Mouse (Mus musculus) kidney, adult 2 months (tissue): Measurements from ENCODE around the gene Zfp607b. TPM values are rescaled to one million over a fixed set of nuclear protein-coding genes. Genes with fewer than 3 reads are reported as not detected.

Experiments used
- DNase-seq: peaks from one replicate; pipeline ENCODE4 v3.0.0; 2021
- H3K27ac ChIP-seq: fragments of 200-500 bp; 2 replicates; pipeline ENCODE4 v1.5.1; 2012; ENCODE audit warnings: low read depth, low read length, control low read depth, inconsistent platforms; ENCODE audit not compliant: insufficient read depth
- H3K27me3 ChIP-seq: fragments of 200-500 bp; replicated peaks from 2 replicates; pipeline ENCODE4 v1.6.1; 2012; ENCODE audit warnings: mild to moderate bottlenecking, moderate library complexity, low read length, inconsistent platforms; ENCODE audit not compliant: control insufficient read depth, insufficient read depth
- H3K36me3 ChIP-seq: fragments of 200-500 bp; 2 replicates; pipeline ENCODE4 v1.6.1; 2012; ENCODE audit warnings: mild to moderate bottlenecking, moderate library complexity, low read length, inconsistent platforms; ENCODE audit not compliant: control insufficient read depth, insufficient read depth
- H3K4me1 ChIP-seq: fragments of 200-500 bp; 2 replicates; pipeline ENCODE4 v1.6.1; 2011; ENCODE audit warnings: low read length; ENCODE audit not compliant: control insufficient read depth, insufficient read depth
- H3K4me3 ChIP-seq: fragments of 200-500 bp; 2 replicates; pipeline ENCODE4 v1.5.1; 2011; ENCODE audit warnings: mild to moderate bottlenecking, low read depth, low read length, control low read depth; ENCODE audit not compliant: insufficient read depth
- CTCF ChIP-seq: fragments of 200-500 bp; conservative IDR thresholded peaks from 2 replicates; pipeline ENCODE4 v1.5.1; 2011; ENCODE audit warnings: low read depth, mild to moderate bottlenecking, control low read depth, low read length, moderate library complexity, mixed read lengths; ENCODE audit not compliant: insufficient read depth, insufficient read length
- POLR2A ChIP-seq: fragments of 200-500 bp; IDR thresholded peaks from one replicate; pipeline ENCODE4 v1.6.1; 2011; ENCODE audit warnings: low read depth, low read length, control low read depth
- WGBS: fragments of 180-500 bp; shearing (Covaris S2); methylation state at CpG from one replicate; pipeline ENCODE4 v1.1.7; 2018; 5-methylcytosine and 5-hydroxymethylcytosine counted together
- polyA plus RNA-seq: library from polyadenylated mRNA; depleted of rRNA; stranded (reverse); fragments of >200 nt; gene quantifications from 2 replicates; pipeline ENCODE4 v1.2.3, GENCODE M21; 2012

Zfp607b gene
- polyA plus RNA-seq, 1 experiment: 1.1 TPM

- Histone ChIP-seq H3K36me3 (no peaks in the 10 kb centered on the region), H3K4me3 (no peak overlapping the region), H3K4me1 (peaks cover 5% of the 10 kb centered on the region; the same call in 1 of the 2 replicates), H3K27ac (no peak overlapping the region), H3K27me3 (no peaks in the 10 kb centered on the region)
- TF ChIP-seq POLR2A (no peak), CTCF (no peak)
- 29% methylated on average over 5 of the region's 5 CpGs for WGBS
- no peak for DNase-seq
Observed at GRCm38 (mm10) chr7:27685220-27685619, 3.9 kb upstream of the Zfp607b start.

- Histone ChIP-seq H3K27me3 (no peaks in the 10 kb centered on the region), H3K4me3 (no peak overlapping the region), H3K4me1 (peaks cover 5% of the 10 kb centered on the region; the same call in 1 of the 2 replicates), H3K36me3 (no peaks in the 10 kb centered on the region), H3K27ac (no peak overlapping the region)
- WGBS: under 1% methylated on average over 6 of the region's 6 CpGs
- TF ChIP-seq CTCF (0 out of 2 replicates have a peak, but pooled peaks have one; percentile 19), POLR2A (no peak)
- peak; percentile 30 for DNase-seq
Observed at GRCm38 (mm10) chr7:27685681-27686080, 3.5 kb upstream of the Zfp607b start.

GRCm38 (mm10) chr7:27687043-27687442 is 2.1 kb upstream of the Zfp607b start:
- 79% methylated on average over 1 of the region's 1 CpGs for WGBS
- no peaks in the 10 kb centered on the region for H3K27me3 ChIP-seq
- no peaks in the 10 kb centered on the region for H3K36me3 ChIP-seq
- H3K4me3 ChIP-seq: no peak overlapping the region
- no peak overlapping the region for H3K27ac ChIP-seq
- no peak for DNase-seq
- TF ChIP-seq POLR2A (no peak), CTCF (no peak)
- peaks cover 5% of the 10 kb centered on the region; the same call in 1 of the 2 replicates for H3K4me1 ChIP-seq

DNA sequence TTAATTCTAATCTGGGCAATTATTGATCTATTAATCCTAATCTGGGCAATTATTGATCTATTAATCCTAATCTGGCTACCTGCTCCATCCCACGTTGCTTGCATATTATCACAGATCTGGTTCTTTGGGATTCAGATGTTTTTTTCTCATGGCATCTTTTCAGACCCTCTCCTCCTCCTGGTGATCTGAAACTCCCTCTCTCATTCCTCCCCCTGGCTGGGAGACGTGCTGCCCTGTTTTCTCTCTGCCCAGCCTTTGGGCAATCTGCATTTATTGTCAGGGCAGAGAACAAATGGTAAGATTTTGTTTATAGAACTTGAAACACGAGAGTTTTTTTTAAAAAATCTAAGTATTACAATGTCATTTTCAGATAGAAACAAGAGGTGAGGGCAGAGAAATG is 1.3 kb upstream of the Zfp607b start:
- Histone ChIP-seq H3K27me3 (no peaks in the 10 kb centered on the region), H3K27ac (no peak overlapping the region), H3K36me3 (no peaks in the 10 kb centered on the region), H3K4me3 (no peak overlapping the region), H3K4me1 (peaks cover 5% of the 10 kb centered on the region; the same call in 1 of the 2 replicates)
- no peak for TF ChIP-seq POLR2A
- TF ChIP-seq CTCF: no peak
- DNase-seq: no peak
- 59% methylated on average over 3 of the region's 3 CpGs for WGBS

DNA sequence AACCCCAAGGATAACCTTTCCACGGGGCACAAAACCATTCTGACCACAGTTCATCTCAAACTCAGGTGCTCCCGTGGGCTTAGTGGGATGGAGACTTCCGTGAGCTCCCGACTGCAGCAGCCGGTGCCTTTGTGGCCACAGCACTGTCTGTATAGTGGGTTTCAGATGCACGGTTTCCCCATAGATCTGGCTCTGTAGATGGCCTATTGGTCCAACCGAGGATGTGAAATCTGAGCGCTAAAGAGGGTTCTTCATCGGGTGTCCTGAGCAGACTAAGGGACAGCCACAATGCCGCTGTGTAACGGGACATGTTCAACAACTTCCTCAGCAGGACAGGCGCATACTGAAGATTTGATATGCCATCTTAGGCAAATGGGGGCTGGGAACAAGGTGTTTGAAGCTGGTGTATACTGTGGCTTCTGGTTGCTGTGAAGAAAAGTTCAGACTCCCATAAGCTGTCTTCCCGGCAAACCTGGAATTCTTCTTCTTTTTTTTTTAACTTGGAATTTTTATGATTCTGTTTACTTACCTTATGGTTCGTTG is 823 bp upstream of the Zfp607b start:
- H3K4me3 ChIP-seq: no peak overlapping the region
- H3K27ac ChIP-seq: no peak overlapping the region
- no peaks in the 10 kb centered on the region for H3K27me3 ChIP-seq
- TF ChIP-seq CTCF: no peak
- TF ChIP-seq POLR2A: no peak
- no peak for DNase-seq
- H3K36me3 ChIP-seq: no peaks in the 10 kb centered on the region
- H3K4me1 ChIP-seq: peaks cover 5% of the 10 kb centered on the region; the same call in 1 of the 2 replicates
- WGBS: 25% methylated on average over 14 of the region's 14 CpGs

DNA sequence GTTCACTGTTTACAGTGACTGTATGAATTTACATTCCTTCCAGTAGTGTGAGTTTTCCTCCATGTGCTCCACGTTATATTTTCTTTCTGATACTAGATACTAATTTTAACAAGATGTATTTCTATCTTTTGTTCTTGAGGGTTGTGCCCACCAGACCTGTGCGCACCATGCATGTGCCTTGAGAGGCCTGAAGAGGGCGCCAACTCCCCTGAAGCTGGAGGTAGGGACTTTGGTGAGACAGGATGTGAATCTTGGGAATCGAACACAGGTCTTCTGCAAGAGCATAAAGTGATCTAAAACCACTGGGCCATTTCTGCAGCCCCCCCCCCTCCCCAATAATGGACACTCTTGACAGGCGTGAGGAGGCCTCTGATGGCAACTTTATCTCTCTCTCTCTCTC is 1.9 kb downstream of the Zfp607b start:
- peak; percentile 72 for TF ChIP-seq CTCF
- TF ChIP-seq POLR2A: no peak
- Histone ChIP-seq H3K4me3 (no peak overlapping the region), H3K27me3 (no peaks in the 10 kb centered on the region), H3K4me1 (peaks cover 5% of the 10 kb centered on the region; the same call in 1 of the 2 replicates), H3K36me3 (no peaks in the 10 kb centered on the region), H3K27ac (no peak overlapping the region)
- 43% methylated on average over 5 of the region's 5 CpGs for WGBS
- peak; percentile 27 for DNase-seq

DNA sequence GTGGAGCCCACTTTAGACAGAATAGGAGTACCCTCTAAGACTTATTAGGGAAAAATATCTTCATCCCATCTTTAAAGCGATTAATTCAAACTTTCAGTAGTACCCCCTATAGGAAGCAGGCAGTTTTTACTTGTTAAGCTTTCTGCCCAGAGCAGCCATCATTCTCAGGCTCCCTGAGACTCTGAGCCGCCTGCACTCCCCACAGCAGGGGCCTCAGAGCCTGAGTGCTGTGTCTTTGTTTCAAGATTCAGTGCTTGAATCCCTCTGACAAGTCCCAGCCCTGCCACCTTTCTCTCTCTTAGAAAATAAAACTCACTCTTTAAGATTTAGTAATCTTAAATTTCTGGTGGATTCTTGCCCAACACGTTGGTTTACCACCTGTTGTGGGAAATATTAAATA is 7.6 kb downstream of the Zfp607b start:
- Histone ChIP-seq H3K27me3 (no peaks in the 10 kb centered on the region), H3K36me3 (no peaks in the 10 kb centered on the region), H3K27ac (no peak overlapping the region), H3K4me1 (no peaks in the 10 kb centered on the region), H3K4me3 (no peak overlapping the region)
- WGBS: 70% methylated on average over 3 of the region's 3 CpGs
- DNase-seq: no peak
- no peak for TF ChIP-seq CTCF
- no peak for TF ChIP-seq POLR2A
